Mouse (Mus musculus): Measurements from ENCODE around the gene Cdc5l.

DNA sequence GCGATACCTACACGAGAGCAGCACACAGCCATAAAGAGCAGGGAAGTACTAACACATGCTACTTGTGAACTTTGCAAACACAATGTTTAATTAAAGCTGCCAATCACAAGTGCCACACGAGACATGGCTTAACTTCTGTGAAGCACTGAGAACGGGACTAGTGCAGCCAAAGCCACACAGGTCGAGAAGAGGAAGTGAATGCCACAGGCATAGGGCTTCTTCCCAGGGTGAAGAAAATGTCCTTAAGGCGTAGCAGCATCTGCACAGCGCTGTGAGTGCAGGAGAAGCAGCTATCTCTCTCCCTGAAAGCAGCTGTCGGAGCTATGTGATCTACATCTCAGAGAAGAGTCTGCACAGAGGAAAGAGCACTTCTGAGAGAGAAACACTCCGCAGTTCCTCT is 38.9 kb downstream of the Cdc5l start:
- TF ChIP-seq CTCF (IDR thresholded peaks at IDR 0.05; ENCODE audit: control insufficient read depth, insufficient read depth, low read length): no peak
- TF ChIP-seq POLR2A (IDR thresholded peaks at IDR 0.05; ENCODE audit: borderline replicate concordance, control insufficient read depth, low read depth, low read length): no peak
